Mouse (Mus musculus) small intestine, adult 2 months (tissue): ENCODE measurements at regions not wholly inside any gene's neighbourhood (a gene's known extent, or its start where the extent isn't known, plus 50 kb on each side); places are given as distances from the start of the nearest gene placed in this dataset.

ENCODE experiments used
- H3K27ac ChIP-seq: fragments of 200-500 bp; 2 replicates; pipeline ENCODE4 v1.5.1; 2012; ENCODE audit warnings: low read depth, low read length, control low read depth, inconsistent platforms; ENCODE audit not compliant: insufficient read depth
- H3K27me3 ChIP-seq: fragments of 200-500 bp; 2 replicates; pipeline ENCODE4 v1.6.1; 2012; ENCODE audit warnings: mild to moderate bottlenecking, moderate library complexity, low read length, inconsistent platforms; ENCODE audit not compliant: control insufficient read depth, insufficient read depth
- H3K36me3 ChIP-seq: fragments of 200-500 bp; 2 replicates; pipeline ENCODE4 v1.6.1; 2012; ENCODE audit warnings: mild to moderate bottlenecking, low read length, control low read depth, inconsistent platforms; ENCODE audit not compliant: control insufficient read depth, insufficient read depth
- H3K4me1 ChIP-seq: fragments of 200-500 bp; 2 replicates; pipeline ENCODE4 v1.6.1; 2012; ENCODE audit warnings: low read length, inconsistent platforms, mixed read lengths; ENCODE audit not compliant: control insufficient read depth, insufficient read depth, insufficient read length
- H3K4me3 ChIP-seq: fragments of 200-500 bp; 2 replicates; pipeline ENCODE4 v1.5.1; 2012; ENCODE audit warnings: low read depth, mild to moderate bottlenecking, control low read depth, inconsistent platforms, low read length, moderate library complexity
- CTCF ChIP-seq: fragments of 200-500 bp; IDR thresholded peaks from 2 replicates; pipeline ENCODE4 v1.5.1; 2012; ENCODE audit warnings: low read depth, mild to moderate bottlenecking, control low read depth, inconsistent platforms, low read length, moderate library complexity, mixed read lengths; ENCODE audit not compliant: insufficient replicate concordance, insufficient read length; ENCODE audit errors: extremely low read depth
- POLR2A ChIP-seq: fragments of 200-500 bp; IDR thresholded peaks from 2 replicates; pipeline ENCODE4 v1.6.1; 2012; ENCODE audit warnings: low read depth, mild to moderate bottlenecking, control low read depth, inconsistent platforms, low read length, moderate library complexity
- WGBS: fragments of 180-500 bp; shearing (Covaris S2); methylation state at CpG from one replicate; pipeline ENCODE4 v1.1.7; 2018; 5-methylcytosine and 5-hydroxymethylcytosine counted together

GRCm38 (mm10) chr8:87236438-87236837 is 236.0 kb downstream of the Cbln1 start:
- 82% methylated on average over 11 of the region's 11 CpGs for WGBS
- Histone ChIP-seq H3K36me3 (no peaks in the 10 kb centered on the region), H3K4me1 (no peaks in the 10 kb centered on the region), H3K27me3 (no peaks in the 10 kb centered on the region), H3K27ac (no peak overlapping the region), H3K4me3 (no peak overlapping the region)
- TF ChIP-seq POLR2A (no peak), CTCF (no peak)

- H3K4me3 ChIP-seq: no peak overlapping the region
- H3K4me1 ChIP-seq: no peaks in the 10 kb centered on the region
- 45% methylated on average over 18 of the region's 18 CpGs for WGBS
- H3K27me3 ChIP-seq: no peaks in the 10 kb centered on the region
- H3K27ac ChIP-seq: no peak overlapping the region
- H3K36me3 ChIP-seq: no peaks in the 10 kb centered on the region
- TF ChIP-seq POLR2A (no peak), CTCF (no peak)
Measured at GRCm38 (mm10) chr8:87235341-87236075, 236.9 kb downstream of the Cbln1 start.

GRCm38 (mm10) chr8:87234336-87234735 is 238.1 kb downstream of the Cbln1 start:
- TF ChIP-seq POLR2A (no peak), CTCF (no peak)
- no peaks in the 10 kb centered on the region for H3K4me1 ChIP-seq
- no peak overlapping the region for H3K27ac ChIP-seq
- 79% methylated on average over 5 of the region's 5 CpGs for WGBS
- H3K27me3 ChIP-seq: no peaks in the 10 kb centered on the region
- H3K36me3 ChIP-seq: no peaks in the 10 kb centered on the region
- no peak overlapping the region for H3K4me3 ChIP-seq

GRCm38 (mm10) chr8:87233805-87234331 is 238.5 kb downstream of the Cbln1 start:
- WGBS: 49% methylated on average over 10 of the region's 10 CpGs

GRCm38 (mm10) chr8:87231762-87232161 is 240.6 kb downstream of the Cbln1 start:
- H3K4me1 ChIP-seq: no peaks in the 10 kb centered on the region
- no peak overlapping the region for H3K4me3 ChIP-seq
- WGBS: 32% methylated on average over 4 of the region's 4 CpGs
- no peaks in the 10 kb centered on the region for H3K27me3 ChIP-seq
- H3K27ac ChIP-seq: no peak overlapping the region
- TF ChIP-seq POLR2A: no peak
- TF ChIP-seq CTCF: no peak
- H3K36me3 ChIP-seq: no peaks in the 10 kb centered on the region

More at GRCm38 (mm10) chr8:87233805-87234331, 238.5 kb downstream of the Cbln1 start:
- H3K4me3 ChIP-seq: no peak overlapping the region
- H3K36me3 ChIP-seq: no peaks in the 10 kb centered on the region
- no peaks in the 10 kb centered on the region for H3K27me3 ChIP-seq
- H3K4me1 ChIP-seq: no peaks in the 10 kb centered on the region
- H3K27ac ChIP-seq: no peak overlapping the region
- TF ChIP-seq CTCF (no peak), POLR2A (no peak)

- no peak overlapping the region for H3K4me3 ChIP-seq
- H3K27me3 ChIP-seq: no peaks in the 10 kb centered on the region
- H3K4me1 ChIP-seq: no peaks in the 10 kb centered on the region
- TF ChIP-seq POLR2A: no peak
- no peak for TF ChIP-seq CTCF
- 78% methylated on average over 4 of the region's 4 CpGs for WGBS
- no peaks in the 10 kb centered on the region for H3K36me3 ChIP-seq
- no peak overlapping the region for H3K27ac ChIP-seq
Measured at GRCm38 (mm10) chr8:87230096-87230495, 242.3 kb downstream of the Cbln1 start.

GRCm38 (mm10) chr8:87229182-87229581 is 243.2 kb downstream of the Cbln1 start:
- TF ChIP-seq POLR2A: no peak
- TF ChIP-seq CTCF: no peak
- Histone ChIP-seq H3K4me3 (no peak overlapping the region), H3K27ac (no peak overlapping the region), H3K27me3 (no peaks in the 10 kb centered on the region), H3K36me3 (no peaks in the 10 kb centered on the region), H3K4me1 (no peaks in the 10 kb centered on the region)
- WGBS: 92% methylated on average over 6 of the region's 6 CpGs
